Mouse (Mus musculus): ENCODE measurements around the gene Wdr60. TPM values are rescaled to one million over a fixed set of nuclear protein-coding genes. Genes with fewer than 3 reads are reported as not detected.

Gene Wdr60
- polyA plus RNA-seq, 1 experiment from 2014 or later = 16.5 TPM

DNA sequence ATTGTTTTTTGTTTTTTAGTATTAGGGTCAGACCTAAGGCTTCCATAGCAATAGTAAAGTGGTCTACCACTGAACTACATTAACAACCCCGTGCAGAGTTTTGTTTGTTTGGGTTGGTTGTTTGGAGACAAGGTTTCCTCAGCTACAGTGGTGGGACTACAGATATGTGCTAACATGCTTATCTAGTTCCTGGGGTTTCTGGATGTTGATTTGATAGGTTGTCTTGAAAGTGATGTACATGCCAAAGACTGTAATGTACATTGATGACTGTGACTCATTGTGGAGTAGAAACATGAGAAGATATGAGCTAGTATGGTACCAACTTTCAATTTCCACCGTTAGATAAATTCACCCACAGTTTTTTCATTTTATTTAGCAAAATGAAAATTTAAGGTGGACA, 20.7 kb upstream of the Wdr60 start:
- Histone ChIP-seq H3K9me3 (ENCODE audit: control insufficient read depth, low read length) (no peaks in the 10 kb centered on the region), H3K4me3 (ENCODE audit: low read depth, low read length) (no peak overlapping the region), H3K4me2 (ENCODE audit: low read depth, severe bottlenecking) (no peak overlapping the region), H3K27ac (replicated peaks; ENCODE audit: low read depth, low read length) (no peak overlapping the region), H3K36me3 (ENCODE audit: control insufficient read depth, insufficient read depth, low read length) (no peaks in the 10 kb centered on the region), H3K4me1 (ENCODE audit: control insufficient read depth, insufficient read depth, low read length) (0 out of 2 replicates have a peak, but pooled peaks cover 2% of the 10 kb centered on the region), H3K9ac (ENCODE audit: low read length) (no peak overlapping the region), H3K27me3 (ENCODE audit: control insufficient read depth, insufficient read depth, low read length) (no peaks in the 10 kb centered on the region)
- 90% methylated on average over 2 of the region's 2 CpGs for WGBS
- DNase-seq (ENCODE audit: low spot score) (no peak), ATAC-seq (ENCODE audit: insufficient number of reproducible peaks, low FRiP score, low TSS enrichment, low read depth) (no peak)

DNA sequence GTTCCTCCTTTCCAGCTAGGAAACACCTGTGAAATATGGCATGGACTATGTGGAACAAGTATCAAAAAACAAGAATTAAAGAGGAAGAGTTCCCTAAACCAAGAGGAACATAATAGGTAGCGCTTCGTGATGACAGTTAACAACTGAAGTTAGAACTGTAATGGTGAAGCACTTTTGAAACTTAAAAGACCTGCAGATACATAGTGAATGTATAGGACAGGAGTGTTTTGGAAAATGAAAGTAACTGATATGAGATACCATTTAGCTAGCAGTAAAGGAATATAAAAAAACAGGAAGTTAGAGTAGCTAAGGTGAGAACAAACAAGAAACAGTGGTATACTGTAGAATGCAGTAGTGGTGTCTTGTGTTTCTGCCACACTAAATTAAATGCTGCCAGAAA, 20.0 kb upstream of the Wdr60 start:
- WGBS = 92% methylated on average over 2 of the region's 2 CpGs
- Histone ChIP-seq H3K36me3 (ENCODE audit: control insufficient read depth, insufficient read depth, low read length) (no peaks in the 10 kb centered on the region), H3K4me2 (ENCODE audit: low read depth, severe bottlenecking) (no peak overlapping the region), H3K27me3 (ENCODE audit: control insufficient read depth, insufficient read depth, low read length) (no peaks in the 10 kb centered on the region), H3K9ac (ENCODE audit: low read length) (no peak overlapping the region), H3K9me3 (ENCODE audit: control insufficient read depth, low read length) (no peaks in the 10 kb centered on the region), H3K27ac (replicated peaks; ENCODE audit: low read depth, low read length) (no peak overlapping the region), H3K4me1 (ENCODE audit: control insufficient read depth, insufficient read depth, low read length) (0 out of 2 replicates have a peak, but pooled peaks cover 2% of the 10 kb centered on the region), H3K4me3 (ENCODE audit: low read depth, low read length) (no peak overlapping the region)
- DNase-seq (ENCODE audit: low spot score) (no peak), ATAC-seq (ENCODE audit: insufficient number of reproducible peaks, low FRiP score, low TSS enrichment, low read depth) (no peak)

DNA sequence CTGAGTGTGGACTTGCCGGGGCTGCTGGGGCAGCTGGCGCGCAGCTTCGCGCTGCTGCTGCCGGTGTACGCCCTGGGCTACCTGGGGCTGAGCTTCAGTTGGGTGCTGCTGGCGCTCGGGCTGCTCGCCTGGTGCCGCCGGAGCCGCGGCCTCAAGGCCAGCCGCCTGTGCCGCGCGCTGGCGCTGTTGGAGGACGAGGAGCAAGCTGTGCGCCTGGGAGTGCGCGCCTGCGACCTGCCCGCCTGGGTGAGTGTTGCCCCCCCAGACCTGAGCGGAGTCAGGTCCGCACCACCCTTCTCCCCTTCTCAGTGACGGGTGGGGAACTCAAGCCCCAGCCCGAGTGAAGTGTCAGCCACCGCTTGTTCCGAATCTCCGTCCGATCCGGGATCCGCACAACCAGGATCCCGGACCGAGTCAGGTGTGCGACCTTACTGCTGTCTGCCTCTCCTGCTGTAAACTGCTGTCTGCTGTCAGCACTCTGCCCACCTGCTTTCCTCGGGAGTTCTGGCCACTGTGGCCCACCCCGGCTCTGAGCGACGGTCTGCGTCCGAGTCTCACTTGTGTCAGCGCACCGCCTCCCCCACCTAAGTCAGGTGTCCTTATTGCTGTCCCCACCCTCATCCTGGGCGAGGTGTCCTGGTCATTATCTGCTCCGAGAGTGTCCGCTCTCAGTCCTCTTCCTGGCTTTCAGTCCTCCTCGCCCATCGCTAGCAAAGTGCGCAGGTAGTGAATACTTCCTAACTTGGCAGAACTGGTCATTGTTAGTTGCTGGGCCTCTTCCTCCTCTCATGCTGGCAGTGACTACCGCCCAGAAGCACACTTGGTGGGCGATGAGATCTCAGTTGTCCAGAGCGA, 18.8 kb upstream of the Wdr60 start:
- H3K27ac ChIP-seq (replicated peaks; ENCODE audit: low read depth, low read length) = peak overlapping the region; percentile 58
- H3K4me1 ChIP-seq (ENCODE audit: control insufficient read depth, insufficient read depth, low read length) = 0 out of 2 replicates have a peak, but pooled peaks cover 2% of the 10 kb centered on the region
- peak overlapping the region; percentile 71 for H3K9ac ChIP-seq (ENCODE audit: low read length)
- no peaks in the 10 kb centered on the region for H3K36me3 ChIP-seq (ENCODE audit: control insufficient read depth, insufficient read depth, low read length)
- H3K27me3 ChIP-seq (ENCODE audit: control insufficient read depth, insufficient read depth, low read length) = no peaks in the 10 kb centered on the region
- peak overlapping the region; percentile 97 for H3K4me2 ChIP-seq (ENCODE audit: low read depth, severe bottlenecking)
- under 1% methylated on average over 50 of the region's 55 CpGs for WGBS
- peak overlapping the region; percentile 91 for H3K4me3 ChIP-seq (ENCODE audit: low read depth, low read length)
- no peak; the same call in 1 of the 2 replicates for ATAC-seq (ENCODE audit: insufficient number of reproducible peaks, low FRiP score, low TSS enrichment, low read depth)
- DNase-seq (ENCODE audit: low spot score) = peak; percentile 47
- H3K9me3 ChIP-seq (ENCODE audit: control insufficient read depth, low read length) = no peaks in the 10 kb centered on the region

DNA sequence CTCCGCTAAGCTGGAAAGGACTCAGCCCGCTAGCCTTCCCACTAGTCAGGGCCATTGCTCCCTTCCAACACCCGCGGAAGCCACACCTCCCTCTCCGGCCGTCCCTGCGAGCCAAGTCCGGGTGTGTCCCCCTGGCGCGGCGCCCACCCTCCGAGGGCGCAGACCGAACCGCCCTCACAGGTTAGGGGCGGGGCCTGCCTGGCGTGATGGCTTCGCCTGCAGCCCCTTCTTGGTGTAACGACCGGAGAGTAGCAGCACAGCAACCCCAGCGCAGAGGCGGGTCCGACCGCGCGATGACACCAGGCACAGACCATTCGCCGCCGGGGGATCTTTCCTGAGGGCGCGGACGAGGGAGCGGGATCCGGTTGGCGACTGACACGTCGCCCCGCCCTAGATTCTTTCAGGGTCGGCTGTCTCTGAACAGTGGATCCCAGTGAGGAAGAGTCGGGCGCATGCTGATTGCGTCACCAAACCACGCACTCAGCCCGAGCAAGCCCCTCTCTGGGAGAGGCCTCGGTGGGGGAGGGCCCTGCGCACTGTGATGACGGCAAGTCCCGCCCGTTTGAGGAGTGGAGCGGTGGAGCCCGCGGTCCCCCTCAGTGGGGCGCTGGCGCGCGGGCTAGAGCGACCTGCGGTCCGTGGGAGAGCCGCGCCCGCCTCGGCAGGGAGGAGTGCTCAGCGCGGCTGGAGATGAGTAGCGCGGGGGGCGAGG, 18.0 kb upstream of the Wdr60 start, which contains the start of gene Esyt2:
Esyt2 (plus strand) TSS at position 544 of the 712 bp plus-strand sequence.
- Histone ChIP-seq H3K36me3 (ENCODE audit: control insufficient read depth, insufficient read depth, low read length) (no peaks in the 10 kb centered on the region), H3K4me1 (ENCODE audit: control insufficient read depth, insufficient read depth, low read length) (0 out of 2 replicates have a peak, but pooled peaks cover 2% of the 10 kb centered on the region), H3K9ac (ENCODE audit: low read length) (peak within 1 kb of the TSS; percentile 75), H3K27ac (replicated peaks; ENCODE audit: low read depth, low read length) (peak within 1 kb of the TSS; percentile 86), H3K9me3 (ENCODE audit: control insufficient read depth, low read length) (no peaks in the 10 kb centered on the region), H3K27me3 (ENCODE audit: control insufficient read depth, insufficient read depth, low read length) (no peaks in the 10 kb centered on the region), H3K4me3 (ENCODE audit: low read depth, low read length) (peak within 1 kb of the TSS; percentile 91), H3K4me2 (ENCODE audit: low read depth, severe bottlenecking) (peak within 1 kb of the TSS; percentile 97)
- DNase-seq (ENCODE audit: low spot score) (peak; percentile 100), ATAC-seq (ENCODE audit: insufficient number of reproducible peaks, low FRiP score, low TSS enrichment, low read depth) (peak; percentile 98)
- WGBS = under 1% methylated on average over 67 of the region's 68 CpGs

DNA sequence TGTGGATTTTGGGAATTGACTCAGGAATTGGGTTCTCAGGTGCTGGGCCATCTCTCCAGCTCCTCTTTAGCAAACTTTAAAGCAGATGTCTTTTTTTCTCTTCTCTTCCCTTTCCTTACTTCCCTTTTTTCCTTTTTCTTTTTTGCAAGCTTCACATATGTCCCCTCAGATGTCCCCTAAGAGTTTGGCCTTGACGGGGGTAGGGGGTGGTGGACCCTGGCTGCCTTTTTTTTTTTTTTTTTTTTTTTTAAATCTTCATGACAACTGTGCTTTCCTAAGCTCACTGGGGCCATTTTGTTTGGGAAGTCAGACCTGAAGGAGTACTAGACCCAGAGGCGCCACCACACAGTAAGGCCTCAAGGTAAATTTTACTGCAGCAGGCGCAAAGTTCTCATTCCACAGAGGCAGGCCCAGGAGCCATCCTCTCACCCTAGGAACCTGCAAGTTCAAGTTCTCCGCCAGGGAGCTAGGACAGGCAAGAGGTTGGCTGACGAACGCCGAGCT, 17.4 kb upstream of the Wdr60 start:
- peak overlapping the region; percentile 57 for H3K4me2 ChIP-seq (ENCODE audit: low read depth, severe bottlenecking)

DNA sequence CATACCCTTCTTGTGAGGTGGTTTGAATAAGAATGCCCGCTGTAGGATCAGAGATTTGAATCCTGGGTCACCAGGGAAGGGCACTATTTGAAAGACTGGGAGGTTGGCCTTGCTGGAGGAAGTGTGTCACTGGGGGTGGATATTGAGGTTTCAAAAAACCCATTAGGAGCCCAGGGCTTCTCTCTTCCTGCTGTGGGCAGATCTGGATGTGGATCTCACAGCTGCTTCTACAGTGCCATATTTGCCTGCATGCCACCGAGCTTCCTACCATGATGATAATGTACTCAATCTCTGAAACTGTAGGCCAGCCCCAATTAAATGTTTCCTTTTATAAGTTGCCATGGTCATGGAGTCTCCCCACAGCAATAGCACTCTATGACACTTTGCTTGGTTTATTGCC, 16.4 kb upstream of the Wdr60 start:
- ATAC-seq (ENCODE audit: insufficient number of reproducible peaks, low FRiP score, low TSS enrichment, low read depth) = no peak

More for the DNA sequence above, 17.4 kb upstream of the Wdr60 start:
- peak overlapping the region; percentile 86 for H3K27ac ChIP-seq (replicated peaks; ENCODE audit: low read depth, low read length)
- H3K9ac ChIP-seq (ENCODE audit: low read length) = peak overlapping the region; percentile 75
- ATAC-seq (ENCODE audit: insufficient number of reproducible peaks, low FRiP score, low TSS enrichment, low read depth) = peak; percentile 15
- no peak for DNase-seq (ENCODE audit: low spot score)
- H3K4me3 ChIP-seq (ENCODE audit: low read depth, low read length) = peak overlapping the region; percentile 91
- 2% methylated on average over 7 of the region's 7 CpGs for WGBS
- H3K36me3 ChIP-seq (ENCODE audit: control insufficient read depth, insufficient read depth, low read length) = no peaks in the 10 kb centered on the region
- 0 out of 2 replicates have a peak, but pooled peaks cover 2% of the 10 kb centered on the region for H3K4me1 ChIP-seq (ENCODE audit: control insufficient read depth, insufficient read depth, low read length)
- H3K27me3 ChIP-seq (ENCODE audit: control insufficient read depth, insufficient read depth, low read length) = no peaks in the 10 kb centered on the region
- no peaks in the 10 kb centered on the region for H3K9me3 ChIP-seq (ENCODE audit: control insufficient read depth, low read length)

DNA sequence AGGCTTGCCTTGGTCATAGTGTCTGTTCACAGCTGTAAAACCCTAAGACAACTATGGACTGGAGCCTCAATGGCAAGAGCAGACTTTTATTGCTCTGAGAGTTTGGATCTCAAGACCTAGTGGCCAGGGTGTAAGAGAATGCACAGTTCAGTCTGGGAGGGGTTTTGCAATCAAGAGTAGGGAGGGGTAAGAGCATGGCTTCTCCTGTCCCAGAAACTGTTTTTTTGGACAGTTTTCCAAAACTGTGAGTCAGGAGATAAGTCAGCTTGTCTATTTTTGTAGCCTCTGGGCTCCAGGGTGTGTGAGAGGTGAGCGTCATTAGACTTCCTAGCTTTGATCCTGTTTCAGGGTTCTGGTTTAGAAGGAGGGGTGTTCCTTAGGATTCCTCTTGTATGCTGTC, 15.7 kb upstream of the Wdr60 start:
- Histone ChIP-seq H3K27me3 (ENCODE audit: control insufficient read depth, insufficient read depth, low read length) (no peaks in the 10 kb centered on the region), H3K27ac (replicated peaks; ENCODE audit: low read depth, low read length) (no peak overlapping the region), H3K4me3 (ENCODE audit: low read depth, low read length) (no peak overlapping the region), H3K4me2 (ENCODE audit: low read depth, severe bottlenecking) (no peak overlapping the region), H3K9me3 (ENCODE audit: control insufficient read depth, low read length) (no peaks in the 10 kb centered on the region), H3K9ac (ENCODE audit: low read length) (no peak overlapping the region), H3K4me1 (ENCODE audit: control insufficient read depth, insufficient read depth, low read length) (0 out of 2 replicates have a peak, but pooled peaks cover 2% of the 10 kb centered on the region), H3K36me3 (ENCODE audit: control insufficient read depth, insufficient read depth, low read length) (no peaks in the 10 kb centered on the region)
- no peak for DNase-seq (ENCODE audit: low spot score)
- 96% methylated on average over 1 of the region's 1 CpGs for WGBS
- ATAC-seq (ENCODE audit: insufficient number of reproducible peaks, low FRiP score, low TSS enrichment, low read depth) = no peak

More for the DNA sequence above, 16.4 kb upstream of the Wdr60 start:
- no peaks in the 10 kb centered on the region for H3K9me3 ChIP-seq (ENCODE audit: control insufficient read depth, low read length)
- DNase-seq (ENCODE audit: low spot score) = no peak
- no peak overlapping the region for H3K9ac ChIP-seq (ENCODE audit: low read length)
- WGBS = 84% methylated on average over 2 of the region's 2 CpGs
- H3K27me3 ChIP-seq (ENCODE audit: control insufficient read depth, insufficient read depth, low read length) = no peaks in the 10 kb centered on the region
- H3K36me3 ChIP-seq (ENCODE audit: control insufficient read depth, insufficient read depth, low read length) = no peaks in the 10 kb centered on the region
- H3K27ac ChIP-seq (replicated peaks; ENCODE audit: low read depth, low read length) = no peak overlapping the region
- H3K4me2 ChIP-seq (ENCODE audit: low read depth, severe bottlenecking) = no peak overlapping the region
- 0 out of 2 replicates have a peak, but pooled peaks cover 2% of the 10 kb centered on the region for H3K4me1 ChIP-seq (ENCODE audit: control insufficient read depth, insufficient read depth, low read length)
- H3K4me3 ChIP-seq (ENCODE audit: low read depth, low read length) = no peak overlapping the region

DNA sequence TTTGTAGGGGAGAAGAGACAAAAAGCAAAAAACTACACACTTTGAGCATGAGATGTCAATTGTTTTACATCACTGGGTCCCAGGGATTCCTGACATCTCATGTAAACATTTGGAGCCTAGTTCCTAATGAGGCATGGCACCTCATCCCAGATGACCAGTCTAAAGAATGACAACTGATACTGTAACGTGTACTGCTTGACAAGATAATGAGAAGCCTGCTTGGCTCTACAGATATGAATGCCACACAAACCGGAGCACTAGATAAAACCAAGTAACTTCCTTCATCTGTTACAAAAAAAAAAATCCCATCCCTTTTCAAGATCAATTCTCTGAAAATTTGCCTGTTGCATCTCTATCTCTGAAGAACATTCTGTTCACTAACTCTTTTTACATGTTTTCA, 14.1 kb upstream of the Wdr60 start:
- DNase-seq (ENCODE audit: low spot score) (no peak), ATAC-seq (ENCODE audit: insufficient number of reproducible peaks, low FRiP score, low TSS enrichment, low read depth) (no peak)
- Histone ChIP-seq H3K27ac (replicated peaks; ENCODE audit: low read depth, low read length) (no peak overlapping the region), H3K27me3 (ENCODE audit: control insufficient read depth, insufficient read depth, low read length) (no peaks in the 10 kb centered on the region), H3K4me3 (ENCODE audit: low read depth, low read length) (no peak overlapping the region), H3K36me3 (ENCODE audit: control insufficient read depth, insufficient read depth, low read length) (no peaks in the 10 kb centered on the region), H3K4me1 (ENCODE audit: control insufficient read depth, insufficient read depth, low read length) (0 out of 2 replicates have a peak, but pooled peaks cover 2% of the 10 kb centered on the region), H3K9me3 (ENCODE audit: control insufficient read depth, low read length) (no peaks in the 10 kb centered on the region), H3K4me2 (ENCODE audit: low read depth, severe bottlenecking) (no peak overlapping the region), H3K9ac (ENCODE audit: low read length) (no peak overlapping the region)
- 75% methylated on average over 2 of the region's 2 CpGs for WGBS

All from limb, embryonic 11.5 days (tissue).